Mouse (Mus musculus) brown adipose tissue, adult 24 weeks (tissue): ENCODE data around the gene Slc5a5. TPM values are rescaled to one million over a fixed set of nuclear protein-coding genes. Genes with fewer than 3 reads are reported as not detected.
A peak's percentile ranks its signal among the peaks of the same experiment; 100 is the strongest.

Experiments
- H3K27ac ChIP-seq: fragments of 200-500 bp; replicated peaks from 2 replicates; pipeline ENCODE4 v1.5.1; 2012; ENCODE audit warnings: low read depth, mild to moderate bottlenecking, low read length
- H3K4me1 ChIP-seq: fragments of 200-500 bp; 2 replicates; pipeline ENCODE4 v1.6.1; 2012; ENCODE audit warnings: low read length, mixed read lengths; ENCODE audit not compliant: control insufficient read depth, insufficient read depth, insufficient read length
- H3K4me3 ChIP-seq: fragments of 200-500 bp; 2 replicates; pipeline ENCODE4 v1.5.1; 2012; ENCODE audit warnings: low read depth, mild to moderate bottlenecking, low read length, moderate library complexity; ENCODE audit not compliant: insufficient read depth
- polyA plus RNA-seq: library from polyadenylated mRNA; stranded (reverse); fragments of >200 nt; gene quantifications from 2 replicates; pipeline ENCODE4 v1.2.4, GENCODE M21; 2012; ENCODE audit not compliant: missing spikeins, insufficient read depth, insufficient read length

Gene Slc5a5
- polyA plus RNA-seq, 1 experiment: not detected

DNA sequence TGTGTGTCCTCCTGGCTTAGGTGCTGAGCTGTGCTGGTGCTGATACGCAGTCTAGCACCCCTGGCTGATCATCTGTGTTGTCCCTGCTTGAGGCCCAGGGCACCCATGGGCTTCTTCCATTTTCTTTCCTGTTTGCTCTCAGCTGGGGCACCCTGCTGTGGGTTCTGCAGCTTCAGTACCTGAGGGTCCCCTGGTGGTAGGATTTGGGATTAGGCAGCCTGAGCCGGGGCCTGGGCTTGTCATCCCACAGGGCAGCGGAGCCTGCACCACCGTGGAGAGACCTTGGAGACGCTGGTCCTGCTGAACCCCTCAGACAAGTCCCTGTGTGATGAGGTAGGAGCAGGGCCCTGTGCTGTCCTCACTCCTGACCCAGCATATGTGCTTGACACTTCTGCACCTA, 19.0 kb upstream of the Slc5a5 start:
- Histone ChIP-seq H3K4me1 (peaks cover 6% of the 10 kb centered on the region; the same call in 1 of the 2 replicates), H3K27ac (no peak overlapping the region), H3K4me3 (no peak overlapping the region)

- H3K27ac ChIP-seq: no peak overlapping the region
- H3K4me1 ChIP-seq: peaks cover 21% of the 10 kb centered on the region
- H3K4me3 ChIP-seq: no peak overlapping the region
Observed at GRCm38 (mm10) chr8:70907518-70907917, 15.0 kb upstream of the Slc5a5 start.

- Histone ChIP-seq H3K27ac (peak within 1 kb of the TSS; percentile 65), H3K4me1 (peaks cover 21% of the 10 kb centered on the region), H3K4me3 (peak within 1 kb of the TSS; percentile 79)
Observed at GRCm38 (mm10) chr8:70905831-70906736, 13.5 kb upstream of the Slc5a5 start, which contains the start of gene Map1s. TSS of gene Map1s (plus strand) at chr8:70905932.

GRCm38 (mm10) chr8:70905463-70905830, 12.9 kb upstream of the Slc5a5 start:
- peaks cover 17% of the 10 kb centered on the region for H3K4me1 ChIP-seq
- H3K27ac ChIP-seq: peak overlapping the region; percentile 65
- peak overlapping the region; percentile 79 for H3K4me3 ChIP-seq

DNA sequence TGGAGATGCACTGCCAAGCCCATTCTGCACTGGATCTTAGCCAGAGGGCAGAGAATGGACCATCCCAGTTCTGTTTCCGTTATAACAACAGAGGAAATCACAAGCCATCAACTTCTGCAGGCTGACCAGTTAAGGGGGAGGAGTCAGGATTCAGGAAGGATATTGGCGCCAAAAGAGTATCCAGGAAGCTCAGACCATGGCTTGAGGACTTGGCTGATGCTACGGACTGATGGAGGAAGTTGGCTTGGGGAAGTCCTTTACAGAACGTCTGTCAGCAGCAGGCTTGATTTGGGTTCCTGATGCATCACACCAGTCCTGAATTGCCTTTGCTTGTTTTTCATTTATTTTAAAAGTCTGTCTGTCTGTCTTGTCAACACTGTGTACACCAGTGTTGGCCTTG, 12.0 kb upstream of the Slc5a5 start:
- H3K4me3 ChIP-seq: no peak overlapping the region
- H3K4me1 ChIP-seq: peaks cover 17% of the 10 kb centered on the region
- H3K27ac ChIP-seq: peak overlapping the region; percentile 65

GRCm38 (mm10) chr8:70903582-70903981, 11.0 kb upstream of the Slc5a5 start:
- H3K4me1 ChIP-seq: peaks cover 17% of the 10 kb centered on the region
- H3K27ac ChIP-seq: no peak overlapping the region
- no peak overlapping the region for H3K4me3 ChIP-seq

- no peak overlapping the region for H3K27ac ChIP-seq
Observed at GRCm38 (mm10) chr8:70903112-70903511, 10.6 kb upstream of the Slc5a5 start.

DNA sequence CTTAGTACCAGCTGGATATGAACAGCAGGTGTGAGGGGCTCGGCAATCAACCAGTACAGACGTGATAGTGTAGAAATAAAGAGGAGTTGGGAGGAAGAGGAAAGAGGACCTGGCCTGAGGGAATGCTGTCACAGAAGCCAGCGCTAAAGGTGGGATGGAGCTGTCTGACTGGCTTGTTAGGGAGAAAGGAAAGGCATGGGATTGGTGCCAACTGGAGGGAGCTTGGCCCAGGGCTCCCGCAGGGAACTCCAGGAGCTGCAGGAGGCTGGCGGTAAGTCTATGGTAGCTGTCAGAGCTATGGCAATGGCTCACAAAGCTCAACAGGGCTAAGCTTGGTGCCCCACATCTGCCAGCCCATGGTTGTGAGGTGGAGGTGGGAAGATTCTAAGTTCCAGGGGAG, 9.7 kb upstream of the Slc5a5 start:
- Histone ChIP-seq H3K27ac (no peak overlapping the region), H3K4me3 (no peak overlapping the region), H3K4me1 (peaks cover 17% of the 10 kb centered on the region)

More at GRCm38 (mm10) chr8:70903112-70903511, 10.6 kb upstream of the Slc5a5 start:
- H3K4me1 ChIP-seq: peaks cover 17% of the 10 kb centered on the region
- no peak overlapping the region for H3K4me3 ChIP-seq

- no peak overlapping the region for H3K27ac ChIP-seq
- peaks cover 18% of the 10 kb centered on the region for H3K4me1 ChIP-seq
- no peak overlapping the region for H3K4me3 ChIP-seq
Observed at GRCm38 (mm10) chr8:70900872-70901387, 8.4 kb upstream of the Slc5a5 start.

- Histone ChIP-seq H3K27ac (no peak overlapping the region), H3K4me3 (no peak overlapping the region), H3K4me1 (peaks cover 12% of the 10 kb centered on the region)
Observed at GRCm38 (mm10) chr8:70899226-70899625, 6.7 kb upstream of the Slc5a5 start.

GRCm38 (mm10) chr8:70898661-70899198, 6.2 kb upstream of the Slc5a5 start:
- Histone ChIP-seq H3K27ac (no peak overlapping the region), H3K4me1 (peaks cover 7% of the 10 kb centered on the region), H3K4me3 (no peak overlapping the region)

DNA sequence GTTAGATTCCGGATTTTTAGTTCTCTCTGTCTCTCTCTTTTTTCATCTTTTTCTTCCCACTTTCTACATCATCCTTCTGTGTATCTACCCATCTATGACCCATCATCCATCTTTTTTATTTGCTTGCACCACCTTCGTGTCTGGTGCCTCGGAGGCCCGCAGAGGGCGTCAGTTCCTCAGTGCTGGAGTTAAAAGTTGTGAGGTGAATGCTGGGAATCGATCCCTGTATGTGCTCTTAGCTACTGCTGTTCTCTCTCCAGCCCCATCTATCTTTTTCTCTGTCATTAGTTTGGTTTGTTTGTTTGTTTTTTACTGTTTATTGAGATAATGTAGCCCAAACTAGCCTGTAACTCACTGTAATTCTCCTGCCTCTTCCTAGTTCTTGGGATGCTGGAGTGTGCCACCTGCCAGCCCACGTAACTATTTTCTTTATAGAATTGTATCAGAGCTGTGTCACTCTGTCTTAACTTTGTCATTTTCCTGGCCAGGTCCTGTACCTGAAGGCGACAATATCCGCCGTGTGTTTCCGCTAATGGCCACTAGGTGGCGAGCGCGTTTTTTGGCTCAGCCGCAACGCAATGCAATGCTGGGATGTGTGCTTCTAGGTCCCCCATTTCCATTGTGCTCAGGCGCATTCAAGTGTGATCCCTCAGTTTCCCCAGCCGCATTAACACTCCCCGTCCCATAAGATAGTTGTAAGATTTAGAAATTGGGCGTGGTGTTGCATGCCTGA, 5.3 kb upstream of the Slc5a5 start:
- Histone ChIP-seq H3K4me3 (peak overlapping the region; percentile 71), H3K27ac (peak overlapping the region; percentile 82), H3K4me1 (peaks cover 3% of the 10 kb centered on the region; the same call in 1 of the 2 replicates)

GRCm38 (mm10) chr8:70897021-70897680, 4.6 kb upstream of the Slc5a5 start, which contains the start of gene Rpl18a:
TSS of gene Rpl18a (minus strand) at chr8:70897412.
- peaks cover 3% of the 10 kb centered on the region; the same call in 1 of the 2 replicates for H3K4me1 ChIP-seq
- H3K27ac ChIP-seq: peak within 1 kb of the TSS; percentile 82
- peak within 1 kb of the TSS; percentile 74 for H3K4me3 ChIP-seq

DNA sequence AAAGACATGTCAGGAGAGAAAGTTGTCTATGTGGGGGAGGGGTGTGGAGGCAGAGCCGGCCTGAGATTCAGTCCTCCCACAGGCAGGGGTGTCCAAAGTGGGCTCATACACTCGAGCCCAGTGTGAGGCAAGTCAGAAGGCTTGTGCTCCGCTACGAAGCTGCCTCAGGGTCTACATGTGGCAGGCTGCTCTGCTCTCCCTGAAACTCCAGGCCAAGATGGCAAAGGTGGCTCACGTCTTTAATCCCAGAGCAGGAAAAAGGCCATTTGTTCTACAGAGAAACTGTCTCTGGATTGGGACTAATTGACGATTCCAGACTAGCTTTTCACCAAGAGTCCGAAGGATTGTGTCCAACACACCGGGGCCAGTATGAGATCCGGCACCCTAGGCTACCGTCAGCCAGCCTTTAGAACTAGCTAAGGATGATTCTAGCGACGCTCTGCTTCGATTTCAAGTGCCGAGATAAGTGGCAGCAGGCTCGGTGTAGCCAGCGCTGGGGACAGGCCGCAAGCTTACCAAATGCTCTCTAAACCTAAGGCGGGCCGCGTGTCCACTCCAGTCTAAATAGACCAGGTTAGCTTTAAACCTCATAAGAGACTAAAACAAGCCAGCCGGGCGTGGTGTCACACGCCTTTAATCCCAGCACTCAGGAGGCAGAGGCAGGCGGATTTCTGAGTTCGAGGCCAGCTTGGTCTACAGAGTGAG, 3.9 kb upstream of the Slc5a5 start:
- peaks cover 3% of the 10 kb centered on the region; the same call in 1 of the 2 replicates for H3K4me1 ChIP-seq
- peak overlapping the region; percentile 74 for H3K27ac ChIP-seq
- H3K4me3 ChIP-seq: peak overlapping the region; percentile 74
